Mouse (Mus musculus) stomach, embryonic 15.5 days (tissue): Measurements from ENCODE around the gene Tmem163. TPM values are rescaled to one million over a fixed set of nuclear protein-coding genes. Genes with fewer than 3 reads are reported as not detected.

Experiments
- ATAC-seq: fragments of 200-750 bp; cut with Nextera tagmentation; 2 replicates; pipeline ENCODE4 v1.8.0; 2017; ENCODE audit warnings: low read depth, moderate number of reproducible peaks, moderate TSS enrichment; ENCODE audit not compliant: insufficient read depth, low FRiP score
- H3K27ac ChIP-seq: fragments of 300-500 bp; sonication (generic); 2 replicates; pipeline ENCODE4 v1.5.1; 2015; ENCODE audit warnings: mild to moderate bottlenecking, inconsistent platforms
- H3K27me3 ChIP-seq: fragments of 300-500 bp; sonication (generic); replicated peaks from 2 replicates; pipeline ENCODE4 v1.6.1; 2015; ENCODE audit warnings: inconsistent platforms
- H3K36me3 ChIP-seq: fragments of 300-500 bp; sonication (generic); 2 replicates; pipeline ENCODE4 v1.6.1; 2015; ENCODE audit warnings: inconsistent platforms
- H3K4me1 ChIP-seq: fragments of 300-500 bp; sonication (generic); 2 replicates; pipeline ENCODE4 v1.6.1; 2015; ENCODE audit warnings: inconsistent platforms
- H3K4me2 ChIP-seq: fragments of 300-500 bp; sonication (generic); 2 replicates; pipeline ENCODE4 v1.6.1; 2015; ENCODE audit warnings: mild to moderate bottlenecking, inconsistent platforms
- H3K4me3 ChIP-seq: fragments of 300-500 bp; sonication (generic); replicated peaks from 2 replicates; pipeline ENCODE4 v1.5.1; 2015; ENCODE audit warnings: inconsistent platforms
- H3K9ac ChIP-seq: fragments of 300-500 bp; sonication (generic); 2 replicates; pipeline ENCODE4 v1.6.1; 2015; ENCODE audit warnings: inconsistent platforms
- H3K9me3 ChIP-seq: fragments of 300-500 bp; sonication (generic); 2 replicates; pipeline ENCODE4 v1.6.1; 2016; ENCODE audit warnings: inconsistent platforms
- WGBS: fragments of 180-500 bp; shearing (Covaris S2); methylation state at CpG from one replicate; pipeline ENCODE4 v1.1.7; 2015; 5-methylcytosine and 5-hydroxymethylcytosine counted together
- polyA plus RNA-seq: library from polyadenylated mRNA; unstranded; fragments of >200 nt; fragmentation: Nextera tagmentation; extraction: Ambion mirVana; gene quantifications from 2 replicates; pipeline ENCODE4 v1.2.1, GENCODE M21; 2015

The Tmem163 gene
- polyA plus RNA-seq, 1 experiment from 2014 or later: 0.63 TPM

DNA sequence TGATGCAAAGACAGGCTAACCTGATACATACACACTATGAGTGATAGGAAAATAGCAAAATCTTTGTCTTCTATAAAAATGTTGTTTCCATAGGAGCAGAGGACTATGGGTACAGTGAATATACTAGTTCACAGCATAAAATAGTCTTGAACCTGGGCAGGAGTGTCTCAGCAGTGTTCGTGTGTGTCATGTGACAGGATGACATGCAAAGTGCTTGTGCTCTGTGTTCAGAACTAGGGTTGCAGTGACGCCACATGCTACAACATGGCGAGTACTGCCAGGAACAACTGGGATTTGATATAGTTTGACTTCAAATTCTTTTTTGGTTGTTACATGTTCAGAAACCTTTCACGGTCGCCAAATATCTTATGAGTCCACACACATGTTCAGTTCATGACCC is 92.3 kb downstream of the Tmem163 start:
- WGBS: 84% methylated on average over 5 of the region's 5 CpGs

DNA sequence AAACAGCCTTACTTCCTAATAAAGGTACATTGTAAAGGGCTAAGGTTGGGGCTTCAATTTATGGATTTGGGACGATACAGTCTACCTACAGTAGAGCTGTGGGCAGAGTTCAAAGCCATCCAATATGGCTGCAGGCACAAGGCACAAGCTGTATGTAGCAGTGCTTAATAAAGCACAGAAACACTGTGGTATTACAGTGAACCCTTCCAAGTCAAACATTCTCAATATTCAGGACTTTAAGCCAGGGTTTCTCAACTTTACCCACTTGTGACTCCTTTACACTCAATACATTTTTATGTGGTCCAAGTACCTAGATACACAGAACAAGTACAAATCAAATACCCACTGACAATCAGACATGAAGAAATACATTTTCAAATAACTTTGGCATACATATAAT is 93.2 kb downstream of the Tmem163 start:
- Histone ChIP-seq H3K4me2 (no peak overlapping the region), H3K4me3 (no peak overlapping the region), H3K27ac (no peak overlapping the region), H3K36me3 (no peaks in the 10 kb centered on the region), H3K27me3 (no peaks in the 10 kb centered on the region), H3K9me3 (no peaks in the 10 kb centered on the region), H3K4me1 (no peaks in the 10 kb centered on the region), H3K9ac (no peak overlapping the region)
- WGBS: 78% methylated on average over 1 of the region's 1 CpGs
- ATAC-seq: no peak

More for the DNA sequence above, 92.3 kb downstream of the Tmem163 start:
- Histone ChIP-seq H3K4me1 (no peaks in the 10 kb centered on the region), H3K27me3 (no peaks in the 10 kb centered on the region), H3K4me2 (no peak overlapping the region), H3K36me3 (no peaks in the 10 kb centered on the region), H3K9me3 (no peaks in the 10 kb centered on the region), H3K4me3 (no peak overlapping the region), H3K9ac (no peak overlapping the region), H3K27ac (no peak overlapping the region)
- ATAC-seq: no peak

DNA sequence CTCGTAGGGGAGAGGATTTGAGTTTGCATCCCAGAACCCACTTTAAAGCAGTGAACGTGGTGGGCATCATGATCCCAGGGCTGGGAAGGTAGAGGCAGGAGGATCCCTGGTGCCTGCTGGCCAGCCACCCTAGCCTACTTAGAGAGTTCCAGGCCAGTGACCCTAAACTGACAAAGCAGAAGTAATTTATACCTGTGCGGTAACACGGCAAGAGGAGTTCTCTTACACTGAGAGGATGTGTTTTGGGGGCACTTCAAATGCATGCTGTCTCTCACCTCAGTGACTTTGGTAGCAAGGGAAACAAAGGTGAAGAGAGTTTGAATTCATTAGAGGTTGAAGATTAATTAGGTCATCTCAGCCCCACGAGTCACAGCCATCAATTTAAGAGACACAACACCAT is 101.4 kb downstream of the Tmem163 start:
- Histone ChIP-seq H3K36me3 (no peaks in the 10 kb centered on the region), H3K4me2 (no peak overlapping the region), H3K4me3 (no peak overlapping the region), H3K9me3 (no peaks in the 10 kb centered on the region), H3K27ac (no peak overlapping the region), H3K4me1 (no peaks in the 10 kb centered on the region), H3K27me3 (no peaks in the 10 kb centered on the region), H3K9ac (no peak overlapping the region)
- 64% methylated on average over 5 of the region's 5 CpGs for WGBS
- ATAC-seq: no peak

DNA sequence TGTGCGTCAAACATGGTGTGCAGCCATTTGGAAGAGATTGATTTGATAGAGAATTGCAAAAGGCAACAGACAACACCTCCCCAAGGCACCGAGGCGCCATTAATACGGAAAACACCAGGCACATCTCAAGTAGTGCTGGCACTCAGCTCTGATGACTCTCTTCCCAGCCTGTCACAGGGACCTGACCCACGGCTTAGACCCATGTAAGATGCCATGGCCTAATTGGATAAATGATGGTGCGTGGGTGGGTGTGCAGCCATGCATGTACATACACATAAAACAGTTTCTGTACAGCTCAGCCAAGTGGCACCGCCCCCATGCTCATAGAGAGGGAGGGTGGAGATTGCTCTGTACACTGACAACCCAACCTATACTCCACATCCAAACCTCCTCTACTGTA is 102.3 kb downstream of the Tmem163 start:
- ATAC-seq: no peak; the same call in 1 of the 2 replicates
- no peaks in the 10 kb centered on the region for H3K36me3 ChIP-seq

DNA sequence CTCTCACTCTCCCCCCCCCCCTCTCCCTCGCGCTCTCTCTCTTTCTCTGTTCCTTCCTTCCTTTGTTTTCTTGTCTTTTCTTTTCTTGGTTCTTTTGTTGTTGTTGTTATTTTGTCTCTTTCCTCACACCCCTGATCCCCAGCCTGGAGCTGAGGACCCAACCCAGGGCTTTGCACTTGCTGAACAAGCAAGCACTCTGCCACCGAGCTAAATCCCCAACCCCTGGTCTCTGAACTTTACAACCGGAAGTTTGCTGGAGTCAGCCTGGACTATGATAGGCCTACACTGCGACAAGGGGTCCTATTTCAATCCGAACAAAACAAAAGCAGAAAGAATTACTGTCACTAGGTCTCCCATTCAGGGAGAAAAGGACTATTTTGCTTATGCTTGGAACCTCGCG is 102.8 kb downstream of the Tmem163 start:
- Histone ChIP-seq H3K27me3 (no peaks in the 10 kb centered on the region), H3K9ac (no peak overlapping the region), H3K36me3 (no peaks in the 10 kb centered on the region), H3K4me2 (no peak overlapping the region), H3K27ac (no peak overlapping the region), H3K4me1 (no peaks in the 10 kb centered on the region), H3K9me3 (no peaks in the 10 kb centered on the region), H3K4me3 (no peak overlapping the region)
- 52% methylated on average over 8 of the region's 8 CpGs for WGBS
- no peak for ATAC-seq

More for the DNA sequence above, 102.3 kb downstream of the Tmem163 start:
- no peak overlapping the region for H3K9ac ChIP-seq
- no peaks in the 10 kb centered on the region for H3K9me3 ChIP-seq
- H3K4me2 ChIP-seq: no peak overlapping the region
- no peak overlapping the region for H3K4me3 ChIP-seq
- WGBS: 92% methylated on average over 7 of the region's 7 CpGs
- no peaks in the 10 kb centered on the region for H3K4me1 ChIP-seq
- H3K27ac ChIP-seq: no peak overlapping the region
- no peaks in the 10 kb centered on the region for H3K27me3 ChIP-seq

DNA sequence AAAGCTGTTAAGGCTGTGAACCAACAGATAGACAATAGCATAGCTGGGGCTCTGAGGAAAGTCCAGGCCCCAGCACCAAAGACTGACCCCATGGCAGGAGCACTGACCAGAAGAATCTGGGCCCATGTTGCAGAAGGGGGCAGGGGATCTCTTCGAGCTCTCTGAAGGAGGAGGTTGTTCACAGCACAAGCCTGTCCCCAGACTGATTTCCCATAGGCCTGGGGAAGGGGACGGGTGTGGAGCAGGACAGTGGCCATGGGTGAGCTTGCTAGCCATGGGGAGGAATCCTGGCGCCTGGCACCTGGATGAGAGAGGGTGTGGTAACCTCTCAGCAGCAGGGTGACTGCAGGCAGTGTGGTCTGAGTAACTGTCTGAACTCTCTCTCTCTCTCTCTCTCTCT is 103.2 kb downstream of the Tmem163 start:
- no peak for ATAC-seq
- WGBS: 58% methylated on average over 3 of the region's 3 CpGs
- no peak overlapping the region for H3K4me2 ChIP-seq
- H3K27me3 ChIP-seq: no peaks in the 10 kb centered on the region
- no peak overlapping the region for H3K27ac ChIP-seq
- H3K4me1 ChIP-seq: no peaks in the 10 kb centered on the region
- no peak overlapping the region for H3K9ac ChIP-seq
- no peaks in the 10 kb centered on the region for H3K9me3 ChIP-seq
- H3K36me3 ChIP-seq: no peaks in the 10 kb centered on the region
- no peak overlapping the region for H3K4me3 ChIP-seq

DNA sequence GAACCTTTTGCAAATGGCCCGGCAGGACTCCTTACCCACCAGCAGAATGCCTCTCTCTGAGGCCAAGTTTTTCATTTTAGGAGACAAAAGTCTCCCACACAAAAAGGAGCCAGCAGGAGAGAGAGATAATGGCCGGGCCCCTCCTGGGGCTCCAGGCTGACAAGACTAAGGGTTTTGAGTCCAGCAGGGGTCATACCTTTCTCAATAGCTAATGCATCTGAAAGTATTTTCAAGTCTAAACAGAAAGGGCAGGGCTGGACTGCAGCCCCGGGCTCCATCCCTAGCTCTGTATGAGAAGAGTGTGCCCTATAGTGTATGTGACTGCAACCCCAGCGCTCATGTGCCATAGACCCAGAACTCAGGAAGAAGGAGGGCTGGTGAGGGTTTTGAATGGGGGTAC is 103.7 kb downstream of the Tmem163 start:
- H3K9ac ChIP-seq: no peak overlapping the region
- no peaks in the 10 kb centered on the region for H3K27me3 ChIP-seq
- H3K4me1 ChIP-seq: no peaks in the 10 kb centered on the region
- WGBS: 37% methylated on average over 4 of the region's 4 CpGs
- no peak overlapping the region for H3K4me3 ChIP-seq
- H3K27ac ChIP-seq: no peak overlapping the region
- H3K36me3 ChIP-seq: no peaks in the 10 kb centered on the region
- no peak for ATAC-seq
- H3K9me3 ChIP-seq: no peaks in the 10 kb centered on the region
- H3K4me2 ChIP-seq: no peak overlapping the region

DNA sequence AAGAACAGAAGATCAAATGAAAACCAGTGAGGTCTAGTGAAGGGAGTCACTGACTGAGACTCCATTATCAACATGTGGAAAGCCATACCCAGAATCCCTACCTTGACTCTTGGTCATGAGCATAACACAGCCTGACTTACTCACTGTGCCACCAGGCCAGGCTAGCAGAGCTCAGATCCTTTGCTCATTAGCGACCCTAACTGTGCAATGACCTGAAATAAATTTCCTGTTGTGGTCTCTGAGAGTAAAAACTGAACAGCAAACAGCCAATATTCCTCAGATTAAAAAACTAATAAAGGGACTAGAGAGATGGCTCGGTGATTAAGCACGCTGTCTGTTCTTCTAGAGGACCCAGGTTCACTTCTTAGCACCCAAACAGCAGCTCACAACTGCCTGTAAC is 106.2 kb downstream of the Tmem163 start:
- Histone ChIP-seq H3K4me2 (no peak overlapping the region), H3K4me3 (no peak overlapping the region), H3K9me3 (no peaks in the 10 kb centered on the region), H3K36me3 (no peaks in the 10 kb centered on the region), H3K9ac (no peak overlapping the region), H3K27ac (no peak overlapping the region), H3K4me1 (no peaks in the 10 kb centered on the region), H3K27me3 (no peaks in the 10 kb centered on the region)
- 92% methylated on average over 3 of the region's 3 CpGs for WGBS
- no peak for ATAC-seq

DNA sequence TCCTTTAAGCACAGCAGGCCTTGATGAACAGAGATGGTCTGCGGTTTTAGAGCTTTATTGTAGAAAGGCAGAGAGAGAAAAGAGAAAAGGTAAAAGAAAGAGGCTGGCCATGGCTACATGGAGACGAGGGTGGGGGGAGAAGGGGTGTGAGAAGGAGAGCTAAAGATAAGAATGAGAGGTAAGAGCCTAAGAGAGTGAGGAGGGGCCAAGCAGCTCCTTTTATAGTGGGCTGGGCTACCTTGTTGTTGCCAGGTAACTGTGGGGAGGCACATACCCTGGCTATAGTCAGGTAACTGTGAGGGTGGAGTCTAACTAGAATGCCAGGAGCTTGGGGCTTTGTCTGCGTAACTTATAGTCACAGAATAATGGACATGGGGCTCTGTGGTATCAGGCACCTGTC is 110.7 kb downstream of the Tmem163 start:
- H3K4me2 ChIP-seq: no peak overlapping the region
- no peak overlapping the region for H3K9ac ChIP-seq
- no peak for ATAC-seq
- 69% methylated on average over 3 of the region's 3 CpGs for WGBS
- H3K4me1 ChIP-seq: no peaks in the 10 kb centered on the region
- H3K27me3 ChIP-seq: no peaks in the 10 kb centered on the region
- H3K9me3 ChIP-seq: no peaks in the 10 kb centered on the region
- H3K4me3 ChIP-seq: no peak overlapping the region
- no peak overlapping the region for H3K27ac ChIP-seq
- H3K36me3 ChIP-seq: no peaks in the 10 kb centered on the region

DNA sequence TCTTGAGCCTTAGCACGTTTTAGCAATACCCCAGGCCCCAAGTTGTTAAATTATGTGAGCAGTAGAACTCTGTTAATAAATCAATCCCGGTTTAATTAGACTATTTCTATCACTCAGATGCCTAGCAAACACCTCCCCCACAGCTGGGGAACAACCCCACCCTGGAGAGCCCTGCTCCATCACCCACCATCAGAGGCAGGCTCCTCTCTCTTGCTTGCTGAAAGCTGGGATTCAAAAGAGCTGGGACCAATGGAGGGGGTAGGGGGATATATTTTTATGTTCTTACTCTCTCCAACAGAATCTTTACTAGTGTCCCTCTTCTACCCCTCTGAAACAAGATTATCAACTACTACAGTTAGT is 122.9 kb downstream of the Tmem163 start:
- Histone ChIP-seq H3K9me3 (no peaks in the 10 kb centered on the region), H3K36me3 (no peaks in the 10 kb centered on the region), H3K4me2 (no peak overlapping the region), H3K4me3 (no peak overlapping the region), H3K27ac (no peak overlapping the region), H3K4me1 (no peaks in the 10 kb centered on the region), H3K27me3 (no peaks in the 10 kb centered on the region), H3K9ac (no peak overlapping the region)
- ATAC-seq: no peak
- WGBS: 38% methylated on average over 2 of the region's 2 CpGs

DNA sequence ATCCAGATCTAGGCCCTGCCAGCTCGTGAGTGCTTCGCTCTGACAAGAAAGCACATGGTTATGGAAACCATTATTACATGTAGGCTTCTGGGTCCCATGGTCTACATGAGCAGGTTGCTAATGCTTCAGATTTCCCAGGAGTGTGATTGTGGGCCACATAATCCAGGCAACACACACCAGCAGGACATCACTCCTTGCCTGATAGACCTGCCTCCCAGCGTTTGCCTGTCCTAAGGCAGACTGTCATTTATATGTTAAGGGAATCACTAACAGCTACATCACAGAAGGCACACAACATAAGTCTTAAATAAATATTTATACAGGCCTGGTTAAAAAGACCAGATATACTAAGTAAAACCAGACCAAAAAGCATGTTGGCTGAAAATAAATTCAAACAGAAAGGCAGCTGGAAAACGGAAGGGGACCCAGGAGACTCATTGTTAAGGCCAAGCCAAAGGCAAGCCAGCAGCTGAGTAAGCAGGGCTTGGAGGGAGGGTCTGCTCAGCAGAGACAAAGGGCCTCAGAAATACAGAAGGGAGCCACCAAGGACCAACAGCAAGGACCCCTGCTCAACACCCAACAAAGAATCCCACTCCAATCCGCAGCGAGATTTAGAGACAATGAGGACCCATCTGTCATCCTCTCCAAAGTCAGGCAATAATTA is 123.4 kb downstream of the Tmem163 start:
- no peak for ATAC-seq
- Histone ChIP-seq H3K27ac (no peak overlapping the region), H3K4me1 (no peaks in the 10 kb centered on the region), H3K9me3 (no peaks in the 10 kb centered on the region), H3K4me2 (no peak overlapping the region), H3K27me3 (no peaks in the 10 kb centered on the region), H3K36me3 (no peaks in the 10 kb centered on the region), H3K9ac (no peak overlapping the region), H3K4me3 (no peak overlapping the region)
- 43% methylated on average over 6 of the region's 6 CpGs for WGBS

DNA sequence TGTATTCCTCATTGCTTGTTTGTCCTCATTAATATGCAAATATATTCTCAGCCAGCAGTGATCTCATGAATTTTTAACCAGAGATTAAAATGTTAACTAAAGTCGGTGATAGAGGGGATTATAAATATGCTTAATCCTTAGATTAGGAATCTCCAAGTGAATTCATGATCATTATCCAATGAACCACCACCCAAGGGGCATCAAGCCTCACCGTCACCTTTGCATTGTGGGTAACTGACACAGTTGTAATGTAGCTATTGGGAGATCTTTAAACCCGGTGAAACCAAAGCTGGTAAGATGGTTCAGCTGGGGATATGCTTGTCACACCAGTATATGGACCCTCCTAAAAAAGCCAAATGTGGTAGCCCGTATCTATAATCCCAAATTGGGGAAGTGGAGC is 131.3 kb downstream of the Tmem163 start:
- Histone ChIP-seq H3K36me3 (no peaks in the 10 kb centered on the region), H3K27me3 (no peaks in the 10 kb centered on the region), H3K4me1 (no peaks in the 10 kb centered on the region), H3K9ac (no peak overlapping the region), H3K4me3 (no peak overlapping the region), H3K9me3 (no peaks in the 10 kb centered on the region), H3K27ac (no peak overlapping the region), H3K4me2 (no peak overlapping the region)
- 75% methylated on average over 4 of the region's 4 CpGs for WGBS
- no peak for ATAC-seq

DNA sequence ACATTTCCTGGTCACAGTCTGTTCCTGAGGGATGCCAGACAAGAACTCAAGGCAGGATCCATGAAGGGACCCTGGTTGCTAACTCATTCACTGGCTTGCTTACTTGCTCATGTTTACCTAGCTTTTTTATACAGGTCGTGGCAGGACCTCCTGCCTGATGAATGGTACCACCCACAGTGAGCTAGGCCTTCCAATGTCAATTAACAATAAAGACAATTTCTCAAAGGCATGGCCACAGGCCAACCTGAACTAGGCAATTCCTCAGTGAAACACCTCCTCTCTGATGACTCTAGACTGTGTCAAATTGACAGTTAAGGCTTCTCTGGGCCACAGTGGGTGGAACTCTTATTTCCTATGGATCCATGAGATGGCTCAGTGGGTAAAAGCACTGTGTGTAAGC is 136.6 kb downstream of the Tmem163 start:
- no peaks in the 10 kb centered on the region for H3K36me3 ChIP-seq
- no peaks in the 10 kb centered on the region for H3K27me3 ChIP-seq
- H3K4me3 ChIP-seq: no peak overlapping the region
- no peak for ATAC-seq
- WGBS: 16% methylated on average over 1 of the region's 1 CpGs
- H3K4me2 ChIP-seq: no peak overlapping the region
- H3K27ac ChIP-seq: no peak overlapping the region
- no peak overlapping the region for H3K9ac ChIP-seq
- no peaks in the 10 kb centered on the region for H3K4me1 ChIP-seq
- H3K9me3 ChIP-seq: no peaks in the 10 kb centered on the region
